Mouse (Mus musculus) kidney, postnatal 14 days (tissue): Measurements from ENCODE around the gene Tcstv3.
"Not testable (repeated sequence)": the region's sequence is repeated elsewhere in the genome, so short reads cannot be mapped to it uniquely, and the experiment has no call there.

Source experiments
- DNase-seq: peaks from one replicate; pipeline ENCODE4 v3.0.0; 2022; ENCODE audit warnings: mixed read lengths

Tcstv3 gene

GRCm38 (mm10) chr13:120316578-120316977 is at the start of gene Tcstv3:
TSS of gene Tcstv3 (plus strand) at chr13:120316878.
- not testable (repeated sequence) for DNase-seq

GRCm38 (mm10) chr13:120277837-120278236 is 38.8 kb upstream of the Tcstv3 start:
- not testable (repeated sequence) for DNase-seq

DNA sequence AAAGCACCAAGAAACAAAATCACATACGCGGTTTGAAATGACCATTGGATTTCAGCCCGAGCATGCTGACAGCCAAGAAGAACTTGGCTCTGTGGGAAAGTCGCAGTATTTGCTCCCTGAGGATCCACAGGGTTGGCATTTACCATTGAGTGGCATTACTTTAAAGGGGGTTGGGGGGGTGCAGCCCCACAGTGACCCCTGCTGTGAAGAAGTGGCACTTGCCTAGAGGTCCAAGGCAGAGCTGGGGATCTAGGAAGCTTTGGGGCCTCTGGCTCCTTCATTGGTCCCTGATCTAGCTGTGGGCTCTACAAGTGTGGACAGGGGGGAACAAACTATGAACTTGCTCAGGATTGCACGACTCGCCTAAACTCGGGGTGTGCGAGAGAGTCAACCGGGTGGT is 37.9 kb upstream of the Tcstv3 start:
- DNase-seq, result no peak

DNA sequence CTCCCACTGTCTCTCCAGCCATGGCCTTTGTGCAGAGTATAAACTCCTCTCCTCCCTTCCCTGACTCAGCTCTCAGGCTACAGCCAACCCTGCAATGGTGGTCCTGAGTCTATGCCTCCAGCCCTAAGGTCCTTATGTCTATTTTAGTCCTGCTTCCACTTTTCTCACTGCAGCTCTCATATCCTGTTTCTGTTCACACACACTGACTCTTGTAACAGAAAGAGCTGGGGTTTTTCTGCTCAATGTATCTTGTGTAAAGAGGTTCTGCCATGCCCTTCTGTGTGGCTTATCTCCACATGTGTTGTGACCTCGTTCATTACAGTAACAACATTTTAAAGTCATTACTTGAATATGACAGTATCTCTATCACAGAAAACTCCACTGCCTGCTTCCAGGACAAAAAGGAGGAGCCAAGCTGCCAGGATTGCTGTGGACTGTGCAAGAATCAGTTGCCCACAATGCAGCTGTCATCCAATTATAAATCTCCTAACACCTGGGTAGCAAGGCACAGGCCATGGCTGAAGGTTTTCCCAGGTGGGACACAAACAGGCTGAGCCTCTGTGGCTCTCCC is 17.3 kb upstream of the Tcstv3 start:
- no peak for DNase-seq

DNA sequence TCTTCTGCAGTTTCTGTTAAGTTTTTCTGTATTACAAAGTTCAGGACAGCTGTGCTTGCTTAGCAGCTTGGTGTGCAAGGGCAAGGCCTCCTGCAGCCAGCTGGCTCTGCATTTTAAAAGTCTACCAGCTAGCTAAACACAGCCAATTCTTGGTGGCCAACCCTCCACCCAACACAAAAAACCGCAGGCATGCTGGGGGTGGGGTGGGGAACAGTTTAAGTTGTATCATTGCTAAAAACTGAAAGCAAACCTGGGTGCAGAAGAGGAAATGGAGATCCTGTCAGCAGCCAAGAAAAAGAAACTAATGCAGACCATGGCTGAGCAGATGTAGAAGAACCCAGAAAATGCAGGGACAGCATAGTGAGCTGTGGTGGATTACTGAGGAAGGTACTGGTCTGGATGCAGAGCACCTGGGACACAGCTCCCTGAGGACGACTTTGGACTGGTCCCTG is 16.7 kb upstream of the Tcstv3 start, which contains the start of gene BC147527:
BC147527 (plus strand) TSS at position 402 of the 452 bp plus-strand sequence.
- DNase-seq, result no peak

DNA sequence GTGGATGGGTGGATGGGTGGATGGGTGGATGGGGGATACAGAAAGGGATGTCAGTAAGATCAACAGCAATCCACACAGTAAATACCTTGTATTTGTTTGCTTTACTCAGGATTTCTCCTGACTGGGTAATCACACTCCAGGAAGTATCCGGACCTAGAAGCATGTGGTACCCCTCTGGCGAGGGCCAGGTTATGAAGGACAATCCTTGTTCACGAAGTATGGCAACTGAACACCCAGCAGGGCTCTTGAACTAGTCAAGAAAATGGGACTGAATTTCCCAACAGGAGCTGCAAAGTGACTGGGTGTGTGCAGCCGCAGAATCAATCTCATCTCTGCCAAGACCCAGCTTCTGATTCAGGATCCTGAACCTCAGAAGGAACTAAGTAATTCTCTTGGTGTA is 15.8 kb upstream of the Tcstv3 start:
- DNase-seq, result no peak

- DNase-seq, result no peak
Observed at GRCm38 (mm10) chr13:120310749-120311148, 5.9 kb upstream of the Tcstv3 start.

DNA sequence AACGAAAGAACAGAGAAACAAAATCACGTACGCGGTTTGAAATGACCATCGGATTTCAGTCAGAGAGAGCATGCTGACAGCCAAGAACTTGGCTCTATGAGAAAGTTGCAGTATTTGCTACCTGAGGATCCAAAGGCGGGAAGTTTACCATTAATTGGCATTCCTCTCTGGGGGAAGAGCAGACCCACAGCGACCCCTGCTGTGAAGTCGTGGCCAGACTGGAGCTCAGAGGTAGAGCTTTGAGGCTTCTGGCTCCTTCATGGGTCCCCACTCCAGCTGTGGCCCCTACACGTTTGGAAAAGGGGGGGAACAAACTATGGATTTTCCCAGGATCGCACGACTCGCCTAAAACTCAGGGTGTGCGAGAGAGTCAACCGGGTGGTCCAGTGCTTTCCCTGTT is 3.1 kb upstream of the Tcstv3 start:
- DNase-seq, result no peak

GRCm38 (mm10) chr13:120320183-120320582 is 3.5 kb downstream of the Tcstv3 start:
- DNase-seq, result no peak

DNA sequence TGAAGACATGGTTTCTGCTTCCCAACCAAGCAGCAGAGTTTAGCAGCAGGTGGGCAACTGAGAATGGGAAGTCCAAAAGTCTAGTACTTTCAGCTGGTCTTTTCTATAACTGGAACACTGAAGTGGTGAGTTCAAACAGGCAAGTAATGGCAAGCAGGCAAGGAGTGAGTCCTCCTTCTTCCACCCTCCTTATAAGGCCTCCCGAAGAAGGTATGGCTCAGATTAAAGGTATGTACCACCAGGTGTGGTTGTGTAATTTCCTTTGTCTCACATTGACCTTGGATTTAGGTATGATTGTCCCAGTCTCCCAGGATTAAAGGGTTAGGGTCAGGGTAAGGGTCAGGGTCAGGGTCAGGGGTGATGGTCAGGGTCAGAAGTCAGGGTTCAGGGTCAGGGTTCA is 4.0 kb downstream of the Tcstv3 start:
- DNase-seq, result no peak
